Mouse (Mus musculus): Measurements from ENCODE around the gene Gm3453. TPM values are rescaled to one million over a fixed set of nuclear protein-coding genes. Genes with fewer than 3 reads are reported as not detected.

Gm3453 gene
- not detected in 2 replicates for polyA plus RNA-seq (2015; fragmentation: Nextera tagmentation; extraction: Ambion mirVana)

DNA sequence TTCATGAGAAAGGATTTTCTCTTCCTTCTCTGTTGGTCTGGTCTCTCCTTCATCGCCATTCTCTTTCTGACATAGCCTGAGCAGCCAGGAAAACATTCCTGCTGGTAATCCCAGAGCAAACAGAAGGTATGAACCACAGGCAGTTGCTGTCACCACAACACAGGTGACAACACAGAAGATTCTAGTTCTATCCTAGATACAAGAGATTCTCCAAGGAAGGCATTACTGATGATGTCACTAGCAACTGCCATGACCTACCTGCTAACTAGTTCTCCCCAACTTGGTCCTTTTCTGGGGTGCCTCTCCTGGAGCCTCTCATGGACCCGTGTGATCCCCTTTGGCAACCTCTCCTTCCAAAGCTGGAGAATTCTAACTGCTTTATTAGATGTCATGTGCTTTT lies at the start of gene Gm3453:
Gm3453 (minus strand) TSS at position 101 of the 400 bp plus-strand sequence.

GRCm38 (mm10) chr14:5961635-5962034 lies 17.3 kb downstream of the Gm3453 start, which contains the start of gene Gm3248:
Gene Gm3248 (minus strand): TSS chr14:5961745.

Other genes with a start within 250 kb of the Gm3453 start
- 1.1 and 1.5 TPM in 2 replicates for gene Gm3373, start 237.6 kb downstream of the Gm3453 start, polyA plus RNA-seq (2015; fragmentation: Nextera tagmentation; extraction: Ambion mirVana)
- 2.9 and 4.8 TPM in 2 replicates for gene Gm3383, start 171.2 kb downstream of the Gm3453 start, polyA plus RNA-seq (2015; fragmentation: Nextera tagmentation; extraction: Ambion mirVana)
- not detected in 2 replicates for gene Gm3424, start 148.8 kb downstream of the Gm3453 start, polyA plus RNA-seq (2015; fragmentation: Nextera tagmentation; extraction: Ambion mirVana)
- 1.5 and 1.7 TPM in 2 replicates for gene Gm8237, start 98.8 kb downstream of the Gm3453 start, polyA plus RNA-seq (2015; fragmentation: Nextera tagmentation; extraction: Ambion mirVana)
- gene Gm3248, start 17.4 kb downstream of the Gm3453 start, polyA plus RNA-seq (2015; fragmentation: Nextera tagmentation; extraction: Ambion mirVana): 3.7 and 4.4 TPM in 2 replicates
- gene Gm6337, start 79.1 kb upstream of the Gm3453 start, polyA plus RNA-seq (2015; fragmentation: Nextera tagmentation; extraction: Ambion mirVana): not detected in 2 replicates
- 3.9 and 5.9 TPM in 2 replicates for gene Gm8206, start 114.8 kb upstream of the Gm3453 start, polyA plus RNA-seq (2015; fragmentation: Nextera tagmentation; extraction: Ambion mirVana)
- gene Gm3468, start 129.5 kb upstream of the Gm3453 start, polyA plus RNA-seq (2015; fragmentation: Nextera tagmentation; extraction: Ambion mirVana): 3.4 and 3.6 TPM in 2 replicates
- not detected in 2 replicates for gene Gm3476, start 146.7 kb upstream of the Gm3453 start, polyA plus RNA-seq (2015; fragmentation: Nextera tagmentation; extraction: Ambion mirVana)
- gene Gm21560, start 240.2 kb upstream of the Gm3453 start, polyA plus RNA-seq (2015; fragmentation: Nextera tagmentation; extraction: Ambion mirVana): not detected in 2 replicates

Measured in neural tube, postnatal 0 days (tissue).